Mouse (Mus musculus) v-Abl transformed pro-B cells (cell line): Measurements from ENCODE around the gene Kalrn.

ENCODE experiments used
- in situ Hi-C, 2 experiments: fragments of 400-800 bp; cut with MboI; formaldehyde crosslinking; loops; one replicate each; pipeline ENCODE4 v1.15.1; 2025; ENCODE audit not compliant: unreplicated experiment in 2 of 2

Gene Kalrn

DNA sequence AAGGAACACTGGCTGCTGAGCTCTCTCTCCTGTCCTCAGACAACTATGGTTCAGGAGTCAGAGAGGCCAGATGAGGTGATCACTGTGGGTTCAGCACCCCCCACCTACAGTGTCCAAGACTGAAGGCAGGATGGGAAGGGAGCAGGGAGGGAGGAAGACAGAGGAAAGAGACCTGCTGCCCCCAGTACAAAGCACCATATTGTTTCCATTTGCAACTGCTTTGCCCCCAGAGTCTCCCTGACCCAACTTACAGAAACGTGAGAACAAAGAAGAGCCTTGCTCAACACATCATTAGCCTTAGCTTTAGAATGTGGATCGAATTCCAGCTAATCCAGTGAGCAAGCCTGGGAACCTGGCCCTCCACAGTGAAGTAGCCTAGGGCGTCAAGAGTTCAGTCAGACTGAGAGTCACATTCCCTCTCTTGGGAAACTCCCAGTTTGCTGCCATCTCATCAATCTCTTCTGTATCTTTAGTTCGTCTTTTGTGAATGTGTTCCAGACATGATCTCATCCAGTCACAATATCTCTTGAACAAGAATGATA is 295.0 kb downstream of the Kalrn start:
- in situ Hi-C loops = no loop called here

DNA sequence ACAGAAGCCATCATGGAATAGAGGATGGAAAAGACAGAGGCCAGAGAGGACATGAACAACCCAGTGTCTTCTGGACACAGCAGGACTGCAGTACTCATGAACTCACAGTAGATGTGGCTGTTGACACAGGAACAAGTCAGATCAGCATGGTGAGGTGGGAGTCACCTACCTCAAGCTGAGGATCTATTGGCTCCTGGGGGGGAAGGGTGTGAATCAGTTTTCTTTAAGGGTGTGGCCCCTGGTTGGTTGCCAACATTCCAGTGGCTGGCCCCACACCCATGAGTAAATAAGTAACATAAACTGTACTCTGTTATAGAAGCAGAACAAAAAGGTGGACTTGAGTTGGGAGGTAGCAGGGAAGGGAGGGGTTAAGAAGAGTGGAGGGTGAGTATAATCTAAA is 298.7 kb downstream of the Kalrn start:
- in situ Hi-C loops = no loop called here

DNA sequence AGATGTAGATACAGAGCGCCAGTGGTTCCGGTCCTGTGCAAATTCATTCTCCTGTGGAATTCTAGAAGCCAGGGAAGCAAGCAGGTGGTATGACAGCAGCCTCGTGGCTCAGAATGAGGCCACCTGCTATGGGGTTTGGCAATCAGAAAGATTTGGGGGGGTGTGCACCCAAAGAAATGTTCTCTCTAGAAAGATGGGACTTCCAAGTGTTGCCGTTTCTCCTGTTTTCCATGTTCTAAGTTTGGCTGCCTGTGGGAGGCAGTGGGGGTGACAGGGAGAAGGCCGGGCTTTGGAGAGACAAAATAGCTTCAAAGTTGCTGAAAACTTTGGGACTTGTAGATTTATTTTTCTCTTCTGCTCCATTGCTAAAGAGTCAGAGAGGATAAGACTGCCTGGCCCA is 301.9 kb downstream of the Kalrn start:
- in situ Hi-C loops = no loop called here

- in situ Hi-C loops = no loop called here
Measured at GRCm38 (mm10) chr16:34270681-34271080, 302.7 kb downstream of the Kalrn start.

DNA sequence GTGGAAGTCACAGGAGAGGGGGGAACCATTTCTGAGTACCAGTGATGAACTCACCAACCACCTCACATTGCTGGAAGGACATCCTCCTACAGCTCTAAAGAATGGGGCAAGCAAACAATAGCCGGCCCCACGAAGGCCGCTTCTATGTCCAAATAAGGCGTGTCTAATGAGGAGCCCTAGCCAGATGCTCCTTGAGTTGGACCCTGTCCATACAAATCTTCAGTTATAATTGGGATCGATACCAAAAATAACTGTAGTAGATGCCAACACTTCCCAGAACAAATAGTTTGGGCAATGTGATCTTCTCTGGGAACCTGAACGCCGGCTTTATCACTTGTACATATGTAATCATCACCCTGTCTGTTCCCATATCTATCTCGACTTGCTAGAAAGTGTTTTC is 303.7 kb downstream of the Kalrn start:
- in situ Hi-C loops = no loop called here

GRCm38 (mm10) chr16:34267751-34268150 is 305.6 kb downstream of the Kalrn start:
- in situ Hi-C loops = no loop called here

- in situ Hi-C loops = no loop called here
Measured at GRCm38 (mm10) chr16:34264671-34265070, 308.7 kb downstream of the Kalrn start.

DNA sequence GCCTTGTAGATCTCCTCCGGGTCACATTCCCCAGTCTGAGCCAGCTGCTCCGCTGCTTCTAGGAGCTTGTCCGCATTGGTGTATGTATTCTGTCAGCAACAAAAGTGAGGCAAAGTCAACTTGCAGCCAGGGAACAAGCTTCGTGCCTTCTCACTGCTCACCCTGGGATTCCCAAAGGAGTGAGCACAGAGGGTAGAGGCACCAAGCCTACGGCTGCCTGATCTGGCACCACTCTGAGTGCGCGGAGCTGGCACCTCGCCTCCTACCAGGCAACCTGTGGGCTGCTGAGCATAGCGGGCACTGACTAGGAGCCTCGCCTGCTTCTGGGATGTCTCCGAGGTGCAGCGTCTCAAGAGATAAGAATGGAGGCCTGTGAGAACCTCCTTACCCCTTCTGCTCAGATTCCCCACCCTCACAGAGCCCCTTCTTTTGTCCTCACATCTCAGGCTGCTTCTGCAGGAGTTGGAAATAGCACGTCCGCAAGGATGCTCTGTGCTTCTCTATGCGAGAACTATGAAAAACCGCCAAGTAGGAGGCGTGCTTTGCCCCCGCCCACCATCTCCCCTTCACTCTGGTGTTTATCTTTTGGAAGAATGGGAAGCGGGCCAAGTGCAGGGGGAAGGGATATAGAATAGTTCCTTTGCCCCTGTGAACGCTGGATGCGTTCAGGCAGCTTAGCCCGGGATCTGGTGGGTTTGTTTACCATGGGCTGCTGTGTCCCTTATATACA is 310.4 kb downstream of the Kalrn start:
- in situ Hi-C loops = no loop called here

DNA sequence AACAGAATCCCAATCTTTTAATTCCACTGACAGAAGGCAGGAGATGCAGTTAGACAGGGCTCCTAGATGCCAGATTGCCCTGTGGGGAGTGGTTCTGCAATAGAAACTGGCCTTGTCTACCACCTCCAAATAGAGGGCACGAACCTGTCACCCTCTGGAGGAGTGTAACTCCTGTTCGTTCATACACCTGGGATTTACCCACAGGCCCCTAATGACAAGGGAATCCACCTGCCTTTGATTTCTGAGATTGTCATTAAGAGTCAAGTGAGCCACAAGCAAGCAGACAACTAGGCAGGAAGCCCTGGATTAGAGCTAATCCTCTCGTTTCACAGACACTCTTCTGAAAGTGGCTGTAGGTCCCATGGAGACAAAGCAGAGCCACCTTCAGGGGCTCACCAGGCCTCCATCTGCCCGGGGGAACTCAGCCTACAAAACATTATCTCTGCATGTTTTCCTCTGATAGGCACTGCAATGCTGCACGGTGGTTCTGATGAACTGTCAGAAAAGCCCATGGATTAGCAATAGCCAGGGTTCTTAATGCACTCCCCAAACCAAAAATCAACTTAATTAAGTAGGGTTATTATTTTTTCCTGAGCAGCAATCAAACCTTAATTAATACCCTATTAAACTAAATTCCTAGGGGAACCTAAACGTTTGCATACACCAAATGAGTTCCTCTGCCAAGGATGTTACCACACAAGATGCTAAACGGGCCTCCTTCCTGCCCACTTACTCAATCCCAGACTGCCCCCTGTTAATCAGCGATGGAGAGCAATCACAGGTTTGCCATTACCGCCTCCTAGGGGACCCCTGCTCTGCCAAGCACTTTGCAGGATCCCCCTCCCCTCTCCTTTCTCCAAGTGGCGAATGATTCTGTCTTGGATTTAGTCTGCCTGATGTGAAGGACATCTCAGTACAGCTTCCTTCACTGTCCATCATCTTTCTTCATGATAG is 312.1 kb downstream of the Kalrn start:
- in situ Hi-C loops = no loop called here

DNA sequence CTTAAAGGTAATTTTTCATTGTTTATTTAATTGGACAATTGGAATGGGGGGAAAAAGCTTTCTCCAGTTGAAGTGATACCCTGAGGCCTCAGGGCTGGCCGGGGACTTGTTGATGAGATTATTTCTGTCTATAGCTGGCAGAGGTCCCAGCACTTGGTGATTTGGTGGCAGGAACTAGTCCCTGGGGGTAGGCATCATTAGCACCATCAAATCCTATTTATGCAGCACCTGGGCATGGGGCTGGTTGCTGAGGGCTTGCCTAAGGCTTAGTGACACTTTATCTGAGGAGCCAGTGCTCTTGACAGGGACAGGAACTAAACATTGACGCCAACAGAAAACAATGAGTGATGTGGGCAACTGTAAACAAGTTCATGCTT is 318.7 kb downstream of the Kalrn start:
- in situ Hi-C loops = no loop called here

- in situ Hi-C loops = no loop called here
Measured at GRCm38 (mm10) chr16:34254002-34254645, 319.2 kb downstream of the Kalrn start.

- in situ Hi-C loops = no loop called here
Measured at GRCm38 (mm10) chr16:34252670-34253069, 320.7 kb downstream of the Kalrn start.

GRCm38 (mm10) chr16:34248256-34248655 is 325.1 kb downstream of the Kalrn start:
- in situ Hi-C loops = no loop called here

DNA sequence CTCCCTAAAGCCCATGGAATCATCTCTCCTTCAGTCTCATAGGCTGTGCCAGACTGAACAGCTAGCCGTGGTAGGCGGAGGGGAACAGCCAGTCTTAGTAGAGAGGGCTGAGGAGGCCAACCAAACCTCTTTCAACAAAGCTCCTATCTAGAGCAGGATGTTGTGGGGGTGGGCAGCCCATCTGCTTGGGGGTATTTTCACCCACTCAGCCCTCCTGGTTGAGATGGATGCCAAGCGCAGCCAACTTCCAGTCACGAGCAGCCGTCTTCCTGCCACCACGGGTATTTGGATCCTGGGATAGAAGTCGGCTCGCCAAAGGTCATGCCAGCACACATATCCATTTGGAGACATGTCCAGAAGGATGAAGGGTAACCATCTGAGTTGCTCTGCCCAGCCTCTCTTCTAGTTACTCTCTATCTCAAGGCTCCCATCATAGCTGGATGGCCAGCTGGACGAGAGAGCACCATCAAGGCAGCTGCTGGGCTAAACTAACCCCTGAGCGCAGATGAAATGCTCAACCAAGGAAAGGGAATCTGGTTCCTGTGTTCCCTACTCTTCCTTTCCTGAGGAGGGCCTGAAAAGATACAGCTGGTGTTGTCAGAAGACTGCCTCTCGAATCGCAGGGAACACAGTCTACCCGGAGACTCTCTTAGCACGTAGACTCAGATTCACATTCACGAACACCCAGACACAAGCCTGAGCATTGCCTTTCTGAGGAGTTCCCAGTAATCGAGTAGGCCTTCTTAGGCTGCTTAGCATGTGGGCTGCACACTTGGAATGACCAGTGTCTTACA is 331.2 kb downstream of the Kalrn start:
- in situ Hi-C loops = no loop called here

DNA sequence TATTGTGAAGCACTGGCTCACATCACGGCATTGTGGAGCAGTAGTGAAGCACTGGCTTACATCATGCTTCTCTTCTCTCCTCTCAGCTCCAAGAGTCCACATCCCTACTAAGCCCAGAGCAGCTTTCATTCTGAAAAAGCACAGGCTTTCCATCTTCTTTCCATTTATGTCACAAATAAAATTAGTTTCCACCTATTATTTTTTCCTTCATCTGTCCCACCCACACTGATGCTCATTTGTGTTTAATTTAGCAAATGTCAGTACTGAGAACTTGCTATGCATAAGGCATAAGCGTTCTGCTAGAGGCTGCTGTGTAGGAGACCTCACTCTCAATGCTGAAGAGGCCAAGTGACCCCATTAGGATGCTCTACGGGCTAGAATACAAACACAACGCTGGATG is 333.7 kb downstream of the Kalrn start:
- in situ Hi-C loops = no loop called here

DNA sequence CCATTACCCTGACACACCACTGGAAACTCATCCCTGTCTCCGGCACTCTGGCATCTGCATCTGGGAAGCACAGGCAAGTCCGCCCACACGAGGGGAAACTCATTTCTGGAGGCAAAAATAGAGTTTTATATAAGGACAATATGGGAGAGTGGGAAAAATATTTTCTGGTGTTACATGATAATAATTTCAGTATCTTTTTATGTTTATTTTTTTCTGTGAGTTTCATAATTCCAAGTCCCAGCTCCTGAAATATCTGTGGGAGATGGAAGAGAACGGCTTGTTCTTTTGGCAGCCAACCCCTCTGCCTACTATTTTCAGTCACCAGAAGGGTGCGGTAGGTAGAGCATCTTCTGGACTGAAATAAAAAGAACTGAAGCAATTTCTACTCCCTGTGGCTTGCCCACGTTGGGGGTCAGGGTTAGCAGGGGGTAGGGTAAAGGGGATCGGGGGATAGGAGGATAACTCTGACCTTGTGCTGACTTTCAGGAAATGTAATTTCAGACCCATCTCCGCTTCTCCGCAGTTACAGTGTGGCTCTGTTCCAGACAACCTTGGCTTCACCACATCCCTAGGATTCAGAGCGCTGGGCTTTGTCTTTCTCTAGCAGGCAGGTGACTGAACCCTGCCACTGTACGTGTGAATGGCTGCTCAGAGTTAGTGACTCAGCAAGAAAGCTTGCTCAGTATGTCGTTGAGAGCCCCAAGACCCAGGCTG is 336.3 kb downstream of the Kalrn start:
- in situ Hi-C loops = no loop called here

GRCm38 (mm10) chr16:34235086-34235485 is 338.2 kb downstream of the Kalrn start:
- in situ Hi-C loops = no loop called here

- in situ Hi-C loops = no loop called here
Measured at GRCm38 (mm10) chr16:34231952-34232351, 341.4 kb downstream of the Kalrn start.

DNA sequence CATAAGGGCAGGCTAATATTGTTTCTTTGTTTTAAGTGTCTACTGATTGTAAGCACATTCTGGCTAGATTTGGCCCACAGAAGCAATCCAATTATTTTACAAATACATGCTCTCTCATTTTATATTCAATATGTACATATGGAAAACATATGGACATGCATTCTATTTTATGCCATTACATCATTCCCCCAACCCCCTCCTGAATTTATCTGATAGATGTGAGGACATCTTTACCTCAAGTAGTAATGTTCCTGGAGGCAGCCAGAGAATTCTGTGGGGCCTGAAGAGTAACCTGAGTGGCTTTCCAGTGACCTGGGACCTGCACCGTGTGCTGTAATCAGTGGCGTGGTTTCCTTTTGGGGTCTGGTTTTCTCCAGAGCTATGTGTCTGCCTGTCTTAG is 342.2 kb downstream of the Kalrn start:
- in situ Hi-C loops = no loop called here

DNA sequence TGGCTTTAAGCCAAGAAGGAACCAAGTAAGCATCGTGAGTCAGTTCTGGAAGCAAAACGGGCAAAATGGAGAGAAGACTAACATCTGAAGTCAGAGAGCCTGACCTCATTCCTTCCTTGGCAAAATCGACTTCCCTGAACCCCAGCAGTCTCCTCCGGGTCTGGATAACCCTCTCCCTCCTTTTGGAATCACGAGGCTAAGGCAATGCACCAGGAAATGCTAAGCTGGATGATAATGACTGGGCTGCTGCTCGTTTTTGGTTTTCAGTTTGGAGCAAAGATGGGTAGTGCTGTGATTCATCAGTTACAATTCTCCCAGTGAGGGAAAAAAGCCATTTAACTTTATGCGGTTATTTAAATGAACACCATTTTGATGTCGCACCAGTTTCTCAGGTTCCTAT is 344.0 kb downstream of the Kalrn start:
- in situ Hi-C loops = no loop called here
